Mouse (Mus musculus): ENCODE data around the gene Pitpnb.

DNA sequence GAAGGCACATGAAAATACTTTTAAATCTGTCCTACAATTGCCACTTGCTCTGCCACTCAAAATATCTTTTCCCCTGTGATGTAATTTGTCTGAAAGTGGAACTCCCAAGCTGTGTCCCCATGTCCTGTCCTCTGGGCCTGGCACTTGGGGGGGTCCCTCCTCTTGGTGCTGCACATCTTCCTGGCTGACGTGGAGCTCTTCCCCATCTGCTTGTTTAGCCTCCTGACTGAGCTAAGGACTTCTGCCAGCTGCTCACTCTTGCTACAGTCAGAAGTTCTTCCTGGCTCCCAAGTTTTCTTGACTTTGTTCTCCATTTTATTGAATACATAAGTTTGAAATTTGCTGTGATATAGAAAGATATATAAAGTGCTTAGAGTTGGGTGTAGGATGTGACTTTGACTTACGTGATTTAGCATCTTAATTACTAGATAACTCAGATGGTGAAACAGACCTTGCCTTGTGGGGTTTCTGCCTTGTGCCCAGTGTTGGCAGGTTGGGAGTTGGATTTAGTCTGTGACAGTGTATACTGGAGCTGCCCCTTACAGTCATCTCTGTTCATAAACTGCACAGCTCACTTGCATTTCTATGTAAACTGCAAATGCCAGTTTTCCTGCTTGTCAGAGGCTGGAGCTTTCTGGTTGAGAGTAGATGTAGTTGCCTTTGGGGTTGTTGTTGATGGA, 14.3 kb downstream of the Pitpnb start:
- TF ChIP-seq CTCF (IDR thresholded peaks at IDR 0.05; ENCODE audit: control insufficient read depth, insufficient read depth, insufficient replicate concordance, low read depth, low read length) (no peak), POLR2A (IDR thresholded peaks at IDR 0.05; ENCODE audit: control insufficient read depth, low read depth, low read length) (no peak)
